19 mouse cellular contexts compared by ENCODE assay signal in the genomic region with DNA sequence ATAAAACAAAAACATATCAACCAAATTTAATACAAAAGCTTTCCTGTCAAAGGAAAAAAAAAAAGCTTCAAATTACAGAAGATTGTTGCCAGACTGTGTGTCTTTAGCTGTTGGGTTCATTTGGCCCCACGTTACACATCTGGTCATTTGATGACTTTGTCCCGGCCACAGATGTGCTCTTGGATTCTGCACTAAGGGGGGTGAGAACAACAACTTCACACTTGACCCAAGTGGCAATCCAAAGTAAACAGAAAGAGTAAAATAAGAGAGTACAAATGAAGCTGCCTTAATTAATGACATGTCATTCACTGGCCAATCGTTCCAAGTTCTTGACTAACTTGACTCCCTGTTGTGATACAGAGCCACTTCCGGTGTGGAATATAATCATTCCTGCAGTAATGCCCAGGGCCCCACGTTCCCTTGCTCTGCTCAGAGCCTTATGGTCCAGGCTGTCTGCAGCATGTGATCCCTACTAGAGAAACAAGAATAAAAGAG.
"Had no signal": no experiment of that assay in that cellular context is flagged by ENCODE, and none has a peak within 500 bp of the region (broad histone marks: within the 10 kb centered on the region; RNA-seq: fewer than 3 reads in every experiment).

No protein-coding gene starts in this region.

- H3K4me3 ChIP-seq: midbrain, embryonic 10.5 days; midbrain, embryonic 12.5 days; myocyte; neural tube, embryonic 13.5 days; neural tube, embryonic 15.5 days; stomach, embryonic 15.5 days had no signal

- DNase-seq: lung, adult 18-20 months; lung, embryonic 14.5 days; lung, postnatal 10 days; lung, postnatal 4 days; midbrain, embryonic 14.5 days; retina, postnatal 1 day; right cerebral cortex, adult 18-20 months; right cerebral cortex, postnatal 25 days; right cerebral cortex, postnatal 4 days; thymus, adult 2 months; thymus, postnatal 14 days; thymus, postnatal 36 days had no signal

- H3K9ac ChIP-seq: lung, embryonic 14.5 days; midbrain, embryonic 12.5 days; neural tube, embryonic 13.5 days; neural tube, embryonic 15.5 days; stomach, embryonic 15.5 days had no signal

- H3K4me1 ChIP-seq: midbrain, embryonic 10.5 days; midbrain, embryonic 12.5 days; stomach, embryonic 15.5 days had no signal

- H3K27me3 ChIP-seq: midbrain, embryonic 12.5 days; neural tube, embryonic 13.5 days; neural tube, embryonic 15.5 days; stomach, embryonic 15.5 days had no signal

- H3K36me3 ChIP-seq: midbrain, embryonic 10.5 days; midbrain, embryonic 12.5 days; neural tube, embryonic 13.5 days; neural tube, embryonic 15.5 days; stomach, embryonic 15.5 days had no signal

- H3K27ac ChIP-seq: midbrain, embryonic 10.5 days; midbrain, embryonic 12.5 days; neural tube, embryonic 13.5 days; neural tube, embryonic 15.5 days; stomach, embryonic 15.5 days; stomach, postnatal 0 days had no signal
